Mouse (Mus musculus) limb, embryonic 12.5 days (tissue): ENCODE data around the gene 2010300C02Rik. TPM values are rescaled to one million over a fixed set of nuclear protein-coding genes. Genes with fewer than 3 reads are reported as not detected.
A peak's percentile ranks its signal among the peaks of the same experiment; 100 is the strongest.

Source experiments
- ATAC-seq: fragments of 200-750 bp; cut with Nextera tagmentation; 2 replicates; pipeline ENCODE4 v1.8.0; 2017; ENCODE audit warnings: low read depth, moderate TSS enrichment; ENCODE audit not compliant: insufficient number of reproducible peaks, insufficient read depth, low FRiP score, low TSS enrichment
- H3K27ac ChIP-seq: fragments of 300-500 bp; sonication (generic); 2 replicates; pipeline ENCODE4 v1.5.1; 2016; ENCODE audit warnings: mild to moderate bottlenecking, moderate library complexity
- H3K27me3 ChIP-seq: fragments of 300-500 bp; sonication (generic); 2 replicates; pipeline ENCODE4 v1.6.1; 2016; ENCODE audit warnings: mild to moderate bottlenecking, moderate library complexity
- H3K36me3 ChIP-seq: fragments of 300-500 bp; sonication (generic); 2 replicates; pipeline ENCODE4 v1.6.1; 2016; ENCODE audit warnings: mild to moderate bottlenecking, moderate library complexity
- H3K4me1 ChIP-seq: fragments of 300-500 bp; sonication (generic); replicated peaks from 2 replicates; pipeline ENCODE4 v1.6.1; 2016
- H3K4me2 ChIP-seq: fragments of 300-500 bp; sonication (generic); 2 replicates; pipeline ENCODE4 v1.6.1; 2016; ENCODE audit warnings: mild to moderate bottlenecking, moderate library complexity
- H3K4me3 ChIP-seq: fragments of 300-500 bp; sonication (generic); replicated peaks from 2 replicates; pipeline ENCODE4 v1.5.1; 2016; ENCODE audit warnings: mild to moderate bottlenecking
- H3K9ac ChIP-seq: fragments of 300-500 bp; sonication (generic); replicated peaks from 2 replicates; pipeline ENCODE4 v1.6.1; 2016; ENCODE audit warnings: mild to moderate bottlenecking, moderate library complexity
- H3K9me3 ChIP-seq: fragments of 300-500 bp; sonication (generic); 2 replicates; pipeline ENCODE4 v1.6.1; 2016; ENCODE audit warnings: mild to moderate bottlenecking, moderate library complexity
- WGBS: fragments of 180-500 bp; shearing (Covaris S2); methylation state at CpG from one replicate; pipeline ENCODE4 v1.1.7; 2016; 5-methylcytosine and 5-hydroxymethylcytosine counted together
- polyA plus RNA-seq: library from polyadenylated mRNA; unstranded; fragments of >200 nt; fragmentation: Nextera tagmentation; extraction: Ambion mirVana; gene quantifications from 2 replicates; pipeline ENCODE4 v1.2.1, GENCODE M21; 2016

The 2010300C02Rik gene
- polyA plus RNA-seq, 1 experiment from 2014 or later = 1.1 TPM

DNA sequence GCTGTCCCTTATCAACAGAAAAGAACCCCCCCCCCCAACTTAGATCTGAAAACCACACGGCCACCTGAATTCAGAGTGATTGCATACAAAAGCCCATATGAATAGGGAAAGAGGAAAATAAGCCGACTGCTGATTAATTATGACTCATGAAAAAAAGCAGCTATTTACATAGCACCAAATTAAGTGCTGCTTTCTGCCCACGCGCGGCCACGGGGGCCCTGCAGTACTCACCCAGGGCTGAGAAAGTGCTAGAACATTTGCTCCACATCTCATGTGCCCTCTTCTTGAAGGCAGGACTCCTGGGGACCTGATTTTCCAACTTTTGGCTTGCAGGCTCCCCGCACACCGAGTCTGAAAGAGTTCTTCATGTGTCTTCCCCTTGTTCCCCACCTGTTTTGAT, 10.1 kb downstream of the 2010300C02Rik start:
- Histone ChIP-seq H3K27me3 (no peaks in the 10 kb centered on the region), H3K4me2 (no peak overlapping the region), H3K4me1 (no peaks in the 10 kb centered on the region), H3K27ac (no peak overlapping the region), H3K9ac (no peak overlapping the region), H3K4me3 (no peak overlapping the region), H3K36me3 (no peaks in the 10 kb centered on the region), H3K9me3 (no peaks in the 10 kb centered on the region)
- 87% methylated on average over 8 of the region's 8 CpGs for WGBS
- no peak for ATAC-seq

DNA sequence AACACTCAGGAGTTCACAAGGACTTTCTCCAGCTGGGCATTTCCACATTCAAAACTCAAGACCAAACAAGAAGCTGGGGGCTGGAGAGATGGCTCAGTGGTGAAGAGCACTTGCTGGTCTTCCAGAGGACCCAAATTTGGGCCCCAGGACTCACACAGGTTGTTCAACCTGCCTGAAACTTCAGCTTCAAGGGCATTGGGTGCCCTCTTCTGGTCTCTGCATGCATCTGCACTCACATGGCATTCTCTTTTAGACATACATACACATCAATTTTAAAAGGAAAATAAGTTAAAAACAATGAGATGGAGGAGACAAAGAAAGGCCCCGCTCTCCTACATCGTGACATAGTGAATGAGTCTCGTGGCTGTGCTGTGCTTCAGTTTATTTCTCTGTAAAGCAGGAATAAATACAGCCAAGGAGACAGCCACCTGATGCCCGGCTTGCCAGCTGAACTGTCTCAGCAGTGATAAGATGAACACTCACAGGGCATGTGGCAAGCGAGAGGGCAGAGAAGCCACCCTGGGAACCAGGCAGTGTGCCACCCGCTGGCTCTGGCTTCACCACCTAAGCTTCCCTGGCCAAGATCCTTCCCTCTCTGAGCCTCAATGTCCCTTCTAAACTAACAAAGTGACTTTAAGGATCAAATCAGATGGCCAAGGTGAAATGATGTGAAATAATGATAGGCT, 11.5 kb downstream of the 2010300C02Rik start:
- WGBS = 87% methylated on average over 6 of the region's 6 CpGs
- H3K4me3 ChIP-seq = no peak overlapping the region
- no peak overlapping the region for H3K9ac ChIP-seq
- no peaks in the 10 kb centered on the region for H3K4me1 ChIP-seq
- no peaks in the 10 kb centered on the region for H3K27me3 ChIP-seq
- no peak overlapping the region for H3K4me2 ChIP-seq
- no peaks in the 10 kb centered on the region for H3K9me3 ChIP-seq
- no peak overlapping the region for H3K27ac ChIP-seq
- H3K36me3 ChIP-seq = no peaks in the 10 kb centered on the region
- no peak for ATAC-seq

DNA sequence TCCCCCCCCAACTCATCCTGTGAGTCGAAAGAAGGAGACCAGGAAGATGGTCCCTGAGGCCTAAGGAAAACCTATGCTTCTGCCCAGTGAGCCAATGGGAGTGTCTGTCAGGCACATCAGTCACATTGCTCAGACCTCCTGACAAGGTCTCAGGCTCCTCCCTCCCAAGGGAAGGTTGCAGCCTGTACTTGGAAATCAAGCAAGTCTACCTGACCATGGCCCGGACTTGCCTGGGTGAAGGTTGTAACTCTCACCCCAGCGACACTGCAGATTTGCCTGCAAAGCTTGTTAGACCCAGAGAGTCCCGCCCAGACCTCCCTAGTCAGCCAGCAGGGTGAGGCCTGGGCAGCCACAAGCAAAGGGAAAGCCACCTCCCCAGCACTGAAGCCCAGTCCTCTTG, 17.6 kb downstream of the 2010300C02Rik start:
- no peak for ATAC-seq
- H3K4me1 ChIP-seq = peaks cover 11% of the 10 kb centered on the region; the same call in 1 of the 2 replicates
- no peaks in the 10 kb centered on the region for H3K36me3 ChIP-seq
- H3K27me3 ChIP-seq = no peaks in the 10 kb centered on the region
- H3K4me3 ChIP-seq = no peak overlapping the region
- H3K9me3 ChIP-seq = no peaks in the 10 kb centered on the region
- no peak overlapping the region for H3K27ac ChIP-seq
- WGBS = 67% methylated on average over 4 of the region's 4 CpGs
- no peak overlapping the region for H3K4me2 ChIP-seq
- no peak overlapping the region for H3K9ac ChIP-seq

DNA sequence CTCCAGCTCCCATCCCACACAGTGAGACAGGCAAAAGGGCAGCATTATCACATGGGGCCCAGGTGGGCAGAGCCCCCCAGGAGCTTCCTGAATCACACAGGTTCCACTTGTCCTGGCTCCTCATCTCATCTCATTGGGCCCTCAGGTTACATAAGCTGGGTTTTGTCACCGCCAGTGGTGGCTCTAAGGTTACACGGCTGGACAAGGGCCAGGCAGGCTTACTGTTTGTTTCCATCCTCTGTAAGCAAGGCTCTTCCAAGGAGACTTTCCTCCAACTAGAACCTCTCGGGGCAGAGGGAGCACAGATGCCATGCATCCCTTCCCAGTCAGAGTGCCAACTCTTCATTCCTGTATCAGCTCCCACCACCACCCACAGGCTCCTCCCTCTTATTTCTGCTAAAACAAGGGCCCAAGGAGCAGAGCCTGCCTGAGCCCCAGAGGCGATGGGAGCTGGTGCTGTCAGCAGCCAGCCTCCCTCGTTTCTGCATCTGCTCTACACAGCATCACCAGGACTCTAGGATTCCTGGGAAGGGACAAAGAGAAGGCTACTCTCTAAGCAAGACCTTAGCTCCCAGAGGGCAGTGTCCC, 20.9 kb downstream of the 2010300C02Rik start:
- no peaks in the 10 kb centered on the region for H3K27me3 ChIP-seq
- no peak for ATAC-seq
- no peak overlapping the region for H3K4me2 ChIP-seq
- no peak overlapping the region for H3K4me3 ChIP-seq
- H3K27ac ChIP-seq = no peak overlapping the region
- H3K9ac ChIP-seq = no peak overlapping the region
- 72% methylated on average over 5 of the region's 5 CpGs for WGBS
- no peaks in the 10 kb centered on the region for H3K36me3 ChIP-seq
- no peaks in the 10 kb centered on the region for H3K9me3 ChIP-seq
- peaks cover 23% of the 10 kb centered on the region for H3K4me1 ChIP-seq

DNA sequence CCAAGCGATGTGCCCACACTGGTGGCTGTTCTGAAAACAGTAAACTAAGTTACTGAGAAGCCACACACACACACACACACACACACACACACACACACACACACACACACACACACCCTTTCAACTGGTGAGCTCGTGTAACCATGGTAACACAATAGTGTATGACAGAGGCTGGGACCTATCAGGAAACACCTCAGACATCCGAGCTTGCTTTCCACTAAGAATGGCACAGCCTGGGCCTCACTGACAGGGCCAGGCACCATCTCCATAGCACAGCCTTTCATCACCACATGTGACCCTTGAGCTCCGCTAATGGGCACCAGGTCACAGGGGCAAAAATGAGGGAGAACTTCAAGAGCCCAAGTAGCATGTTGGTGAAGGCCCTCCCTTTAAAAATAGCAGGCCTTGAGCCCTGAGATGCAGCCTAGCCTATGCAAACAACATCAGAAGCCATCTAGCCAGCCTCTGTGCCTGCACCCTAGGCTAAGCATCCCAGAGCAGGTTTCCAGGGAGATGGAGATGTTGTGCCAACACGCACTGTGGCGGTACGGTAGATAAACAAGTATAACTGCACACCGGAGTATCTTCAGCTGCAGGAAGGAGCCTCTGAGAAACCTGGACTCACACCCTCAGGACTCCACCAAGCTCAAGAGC, 21.6 kb downstream of the 2010300C02Rik start:
- Histone ChIP-seq H3K9ac (no peak overlapping the region), H3K4me3 (no peak overlapping the region), H3K4me1 (peaks cover 23% of the 10 kb centered on the region), H3K27me3 (no peaks in the 10 kb centered on the region), H3K9me3 (no peaks in the 10 kb centered on the region), H3K27ac (no peak overlapping the region), H3K4me2 (no peak overlapping the region), H3K36me3 (no peaks in the 10 kb centered on the region)
- 0 out of 2 replicates have a peak, but pooled peaks have one; percentile 59 for ATAC-seq
- 62% methylated on average over 8 of the region's 8 CpGs for WGBS

DNA sequence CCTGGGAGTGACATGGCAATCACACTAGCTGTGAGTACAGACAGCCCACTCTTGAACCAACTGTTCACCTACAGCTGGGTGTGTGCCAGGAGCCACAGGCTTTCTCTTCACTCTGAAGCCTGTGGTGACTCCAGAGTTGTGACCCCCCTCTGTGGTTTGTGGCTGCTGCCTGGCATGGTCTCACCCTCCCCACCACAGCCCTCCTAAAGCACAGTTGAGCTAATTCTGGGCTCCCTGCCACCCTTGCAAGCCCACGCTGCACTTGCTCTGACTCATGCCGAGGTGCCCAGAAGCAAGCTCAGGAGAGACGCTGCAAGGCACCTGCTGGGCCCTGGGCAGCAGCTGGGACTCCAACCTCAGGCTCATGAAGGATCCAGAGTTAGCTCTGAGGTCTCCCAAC, 23.0 kb downstream of the 2010300C02Rik start:
- H3K9ac ChIP-seq = no peak overlapping the region
- no peaks in the 10 kb centered on the region for H3K9me3 ChIP-seq
- no peaks in the 10 kb centered on the region for H3K27me3 ChIP-seq
- no peak overlapping the region for H3K4me3 ChIP-seq
- WGBS = 86% methylated on average over 3 of the region's 3 CpGs
- no peaks in the 10 kb centered on the region for H3K36me3 ChIP-seq
- H3K27ac ChIP-seq = no peak overlapping the region
- peaks cover 23% of the 10 kb centered on the region for H3K4me1 ChIP-seq
- H3K4me2 ChIP-seq = no peak overlapping the region
- no peak for ATAC-seq

DNA sequence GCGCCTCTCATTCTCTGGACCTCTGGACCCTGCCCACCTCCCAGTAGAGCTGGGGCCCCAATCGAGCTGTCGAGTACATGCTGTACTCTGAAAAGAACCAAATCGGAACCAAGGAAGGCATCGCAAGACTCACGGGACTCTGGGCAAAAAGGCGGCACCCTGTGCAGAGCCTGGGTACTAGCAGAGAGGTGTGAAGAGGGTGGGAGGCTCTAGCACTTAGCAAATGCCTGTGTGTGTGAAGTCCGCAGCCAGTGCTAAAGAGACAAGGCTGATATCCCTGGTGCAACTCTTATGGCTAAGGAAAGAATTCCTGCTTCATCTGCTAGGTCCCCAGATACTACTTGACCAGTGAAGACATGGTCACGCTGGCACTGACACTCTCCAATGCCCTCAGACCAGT, 24.2 kb downstream of the 2010300C02Rik start:
- H3K4me2 ChIP-seq = no peak overlapping the region
- no peak overlapping the region for H3K4me3 ChIP-seq
- no peak overlapping the region for H3K9ac ChIP-seq
- H3K27me3 ChIP-seq = no peaks in the 10 kb centered on the region
- peaks cover 23% of the 10 kb centered on the region for H3K4me1 ChIP-seq
- no peaks in the 10 kb centered on the region for H3K9me3 ChIP-seq
- WGBS = 78% methylated on average over 9 of the region's 9 CpGs
- ATAC-seq = no peak
- no peak overlapping the region for H3K27ac ChIP-seq
- H3K36me3 ChIP-seq = no peaks in the 10 kb centered on the region

DNA sequence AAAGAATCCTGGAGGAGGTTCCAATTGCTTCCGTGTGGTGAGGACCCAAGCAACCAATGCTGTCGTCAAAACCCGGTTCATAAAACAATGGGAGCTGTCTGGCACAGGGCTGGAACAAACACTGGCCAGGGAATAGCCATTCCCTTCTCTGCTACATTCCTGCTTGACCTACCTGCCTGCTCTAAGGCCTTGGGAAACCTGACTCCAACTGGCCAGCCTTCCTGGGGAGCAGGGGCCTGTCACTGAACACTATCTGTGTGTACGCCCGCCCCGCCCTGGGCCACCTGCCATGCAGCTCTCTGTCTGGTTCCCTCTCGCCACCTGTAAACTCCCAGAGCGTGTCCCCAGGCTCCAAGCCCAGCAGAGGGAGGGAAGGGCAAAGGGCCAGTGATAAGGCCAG, 25.5 kb downstream of the 2010300C02Rik start:
- 26% methylated on average over 8 of the region's 8 CpGs for WGBS

DNA sequence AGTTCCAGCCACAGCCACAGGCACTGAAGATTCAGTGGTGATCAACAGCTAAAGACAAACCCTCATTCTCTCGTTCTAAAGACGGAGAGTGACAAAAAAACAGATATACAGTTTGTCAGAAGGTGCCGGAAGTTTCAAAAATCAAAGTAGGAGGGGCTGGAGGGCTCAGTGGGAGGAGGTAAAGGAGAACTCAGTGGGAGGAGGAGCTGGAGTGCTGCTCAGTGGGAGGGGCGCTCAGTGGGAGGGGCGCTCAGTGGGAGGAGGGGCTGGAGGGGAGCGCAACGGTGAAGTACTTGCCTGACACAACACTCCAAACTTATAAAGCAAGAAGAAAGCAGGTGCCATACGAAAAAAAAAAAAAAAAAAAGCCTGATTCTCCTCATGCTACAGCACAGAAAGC, 28.7 kb downstream of the 2010300C02Rik start:
- 46% methylated on average over 8 of the region's 8 CpGs for WGBS
- no peaks in the 10 kb centered on the region for H3K27me3 ChIP-seq

More for the DNA sequence above, 25.5 kb downstream of the 2010300C02Rik start:
- no peak overlapping the region for H3K27ac ChIP-seq
- H3K36me3 ChIP-seq = no peaks in the 10 kb centered on the region
- H3K9ac ChIP-seq = no peak overlapping the region
- no peak overlapping the region for H3K4me2 ChIP-seq
- no peaks in the 10 kb centered on the region for H3K9me3 ChIP-seq
- H3K4me1 ChIP-seq = peaks cover 23% of the 10 kb centered on the region
- no peaks in the 10 kb centered on the region for H3K27me3 ChIP-seq
- H3K4me3 ChIP-seq = no peak overlapping the region
- ATAC-seq = no peak

DNA sequence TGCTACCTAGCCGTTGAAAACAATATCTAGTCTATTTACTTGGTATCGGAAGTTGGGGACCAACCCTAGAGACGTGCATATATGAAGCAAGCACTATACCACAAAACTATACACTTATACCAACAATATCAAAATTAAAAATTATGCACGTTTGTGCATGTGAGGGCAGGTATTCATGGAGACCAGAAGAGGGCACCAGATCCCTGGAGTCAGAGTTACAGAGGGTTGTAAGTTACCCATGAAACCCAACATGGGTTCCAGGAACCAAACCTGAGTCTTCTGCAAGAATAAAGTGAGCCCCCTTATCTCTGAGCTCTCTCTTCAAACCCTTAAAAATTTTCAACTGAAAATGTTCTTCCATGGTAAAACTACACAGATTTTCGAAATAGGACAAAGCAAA, 29.2 kb downstream of the 2010300C02Rik start:
- Histone ChIP-seq H3K36me3 (no peaks in the 10 kb centered on the region), H3K27me3 (no peaks in the 10 kb centered on the region), H3K27ac (no peak overlapping the region), H3K4me1 (peaks cover 18% of the 10 kb centered on the region), H3K9ac (no peak overlapping the region), H3K4me2 (no peak overlapping the region), H3K4me3 (no peak overlapping the region), H3K9me3 (no peaks in the 10 kb centered on the region)
- 83% methylated on average over 5 of the region's 5 CpGs for WGBS
- ATAC-seq = no peak

More for the DNA sequence above, 28.7 kb downstream of the 2010300C02Rik start:
- Histone ChIP-seq H3K36me3 (no peaks in the 10 kb centered on the region), H3K4me1 (peaks cover 18% of the 10 kb centered on the region), H3K4me3 (no peak overlapping the region), H3K9me3 (no peaks in the 10 kb centered on the region), H3K27ac (no peak overlapping the region), H3K9ac (no peak overlapping the region), H3K4me2 (no peak overlapping the region)
- ATAC-seq = no peak

DNA sequence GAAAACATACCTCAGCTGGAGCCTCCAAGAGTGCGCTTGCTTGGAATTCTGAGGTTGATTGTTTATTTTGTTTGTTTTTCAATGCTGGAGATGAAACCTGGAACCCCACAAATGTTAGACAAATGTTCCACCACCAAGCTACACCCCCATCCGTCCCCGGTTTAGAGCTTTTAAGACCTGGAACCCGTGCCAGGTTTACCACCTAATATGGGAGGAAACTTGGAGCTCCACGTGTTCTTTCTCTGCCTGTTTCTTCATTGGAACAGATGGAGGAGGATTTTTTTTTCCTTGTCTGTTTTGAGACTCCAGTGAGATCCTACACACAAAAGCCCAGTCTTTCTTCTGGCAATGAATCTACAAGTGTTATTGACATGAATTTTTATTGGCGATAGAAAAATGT, 30.2 kb downstream of the 2010300C02Rik start:
- 82% methylated on average over 6 of the region's 6 CpGs for WGBS
- no peak overlapping the region for H3K4me2 ChIP-seq
- no peak for ATAC-seq

More for the DNA sequence above, 30.2 kb downstream of the 2010300C02Rik start:
- H3K9me3 ChIP-seq = no peaks in the 10 kb centered on the region
- no peak overlapping the region for H3K4me3 ChIP-seq
- H3K36me3 ChIP-seq = no peaks in the 10 kb centered on the region
- H3K4me1 ChIP-seq = peaks cover 14% of the 10 kb centered on the region
- no peaks in the 10 kb centered on the region for H3K27me3 ChIP-seq
- H3K27ac ChIP-seq = no peak overlapping the region
- H3K9ac ChIP-seq = no peak overlapping the region
